Mouse (Mus musculus): ENCODE measurements around the gene Afdn. TPM values are rescaled to one million over a fixed set of nuclear protein-coding genes. Genes with fewer than 3 reads are reported as not detected.
"Not testable (repeated sequence)": the region's sequence is repeated elsewhere in the genome, so short reads cannot be mapped to it uniquely, and the experiment has no call there.

Afdn gene
- polyA plus RNA-seq, 1 experiment: 30.2 TPM

- 82% methylated on average over 7 of the region's 7 CpGs for WGBS
- DNase-seq (ENCODE audit: low read depth, low spot score): not testable (repeated sequence)
These were observed 93.5 kb downstream of the Afdn start for GRCm38 (mm10) chr17:13853883-13854282.

- DNase-seq (ENCODE audit: low read depth, low spot score): no peak
- 44% methylated on average over 1 of the region's 1 CpGs for WGBS
These were observed 95.1 kb downstream of the Afdn start for GRCm38 (mm10) chr17:13855396-13855795.

GRCm38 (mm10) chr17:13856429-13857090 is 96.2 kb downstream of the Afdn start:
- WGBS: 86% methylated on average over 5 of the region's 5 CpGs

GRCm38 (mm10) chr17:13865340-13865739 is 105.0 kb downstream of the Afdn start:
- WGBS: 76% methylated on average over 5 of the region's 5 CpGs
- no peak for DNase-seq (ENCODE audit: low read depth, low spot score)

More at GRCm38 (mm10) chr17:13856429-13857090, 96.2 kb downstream of the Afdn start:
- DNase-seq (ENCODE audit: low read depth, low spot score): no peak

GRCm38 (mm10) chr17:13866951-13867351 is 106.6 kb downstream of the Afdn start:
- no peak for DNase-seq (ENCODE audit: low read depth, low spot score)
- 22% methylated on average over 3 of the region's 3 CpGs for WGBS

- peak; percentile 67 for DNase-seq (ENCODE audit: low read depth, low spot score)
- 15% methylated on average over 6 of the region's 6 CpGs for WGBS
These were observed 107.1 kb downstream of the Afdn start for GRCm38 (mm10) chr17:13867475-13867874.

- no peak for DNase-seq (ENCODE audit: low read depth, low spot score)
- 96% methylated on average over 1 of the region's 1 CpGs for WGBS
These were observed 109.9 kb downstream of the Afdn start for GRCm38 (mm10) chr17:13870236-13870635.

- 80% methylated on average over 1 of the region's 1 CpGs for WGBS
- no peak for DNase-seq (ENCODE audit: low read depth, low spot score)
These were observed 113.9 kb downstream of the Afdn start for GRCm38 (mm10) chr17:13874245-13874644.

- no peak for DNase-seq (ENCODE audit: low read depth, low spot score)
These were observed 117.1 kb downstream of the Afdn start for GRCm38 (mm10) chr17:13877460-13877859.

- no peak for DNase-seq (ENCODE audit: low read depth, low spot score)
- 32% methylated on average over 1 of the region's 1 CpGs for WGBS
These were observed 119.4 kb downstream of the Afdn start for GRCm38 (mm10) chr17:13879731-13880130.

- no peak for DNase-seq (ENCODE audit: low read depth, low spot score)
- WGBS: 76% methylated on average over 5 of the region's 5 CpGs
These were observed 123.2 kb downstream of the Afdn start for GRCm38 (mm10) chr17:13883540-13883939.

GRCm38 (mm10) chr17:13889818-13890434 is 129.6 kb downstream of the Afdn start:
- DNase-seq (ENCODE audit: low read depth, low spot score): no peak
- 86% methylated on average over 7 of the region's 7 CpGs for WGBS

- DNase-seq (ENCODE audit: low read depth, low spot score): peak; percentile 7
- WGBS: 22% methylated on average over 1 of the region's 1 CpGs
These were observed 130.6 kb downstream of the Afdn start for GRCm38 (mm10) chr17:13890932-13891331.

- DNase-seq (ENCODE audit: low read depth, low spot score): no peak
- 91% methylated on average over 17 of the region's 17 CpGs for WGBS
These were observed 138.5 kb downstream of the Afdn start for GRCm38 (mm10) chr17:13898838-13899237.

GRCm38 (mm10) chr17:13899241-13899640 is 138.9 kb downstream of the Afdn start:
- 83% methylated on average over 7 of the region's 7 CpGs for WGBS
- no peak for DNase-seq (ENCODE audit: low read depth, low spot score)

GRCm38 (mm10) chr17:13903793-13904192 is 143.5 kb downstream of the Afdn start:
- 83% methylated on average over 8 of the region's 8 CpGs for WGBS
- no peak for DNase-seq (ENCODE audit: low read depth, low spot score)

- no peak for DNase-seq (ENCODE audit: low read depth, low spot score)
- WGBS: 86% methylated on average over 5 of the region's 5 CpGs
These were observed 146.7 kb downstream of the Afdn start for GRCm38 (mm10) chr17:13907082-13907481.

- WGBS: 91% methylated on average over 1 of the region's 1 CpGs
- DNase-seq (ENCODE audit: low read depth, low spot score): no peak
These were observed 147.3 kb downstream of the Afdn start for GRCm38 (mm10) chr17:13907681-13908080.

GRCm38 (mm10) chr17:13913951-13914350 is 153.6 kb downstream of the Afdn start:
- DNase-seq (ENCODE audit: low read depth, low spot score): no peak
- 26% methylated on average over 4 of the region's 4 CpGs for WGBS

- 68% methylated on average over 4 of the region's 4 CpGs for WGBS
These were observed 154.2 kb downstream of the Afdn start for GRCm38 (mm10) chr17:13914531-13914930.

GRCm38 (mm10) chr17:13920771-13921170 is 160.4 kb downstream of the Afdn start:
- no peak for DNase-seq (ENCODE audit: low read depth, low spot score)
- WGBS: 59% methylated on average over 2 of the region's 2 CpGs

More at GRCm38 (mm10) chr17:13914531-13914930, 154.2 kb downstream of the Afdn start:
- no peak for DNase-seq (ENCODE audit: low read depth, low spot score)
